Mouse (Mus musculus) small intestine, adult 2 months (tissue): ENCODE results near the gene Cacna1i.

Experiments used
- CTCF ChIP-seq: fragments of 200-500 bp; IDR thresholded peaks from 2 replicates; pipeline ENCODE4 v1.5.1; 2012; ENCODE audit warnings: low read depth, mild to moderate bottlenecking, control low read depth, inconsistent platforms, low read length, moderate library complexity, mixed read lengths; ENCODE audit not compliant: insufficient replicate concordance, insufficient read length; ENCODE audit errors: extremely low read depth
- POLR2A ChIP-seq: fragments of 200-500 bp; IDR thresholded peaks from 2 replicates; pipeline ENCODE4 v1.6.1; 2012; ENCODE audit warnings: low read depth, mild to moderate bottlenecking, control low read depth, inconsistent platforms, low read length, moderate library complexity

GRCm38 (mm10) chr15:80342394-80342793, 55.4 kb downstream of the Cacna1i start:
- TF ChIP-seq CTCF (no peak), POLR2A (no peak)
